Mouse (Mus musculus) brain, embryonic 14.5 days (tissue): ENCODE measurements at regions not wholly inside any gene's neighbourhood (a gene's known extent, or its start where the extent isn't known, plus 50 kb on each side); places are given as distances from the start of the nearest gene placed in this dataset.
A peak's percentile ranks its signal among the peaks of the same experiment; 100 is the strongest.

Experiments used
- DNase-seq: peaks from one replicate; pipeline ENCODE4 v3.0.0-alpha.2; 2011; ENCODE audit warnings: low read depth
- CTCF ChIP-seq: fragments of 200-500 bp; IDR thresholded peaks from 2 replicates; pipeline ENCODE4 v1.5.1; 2012; ENCODE audit warnings: inconsistent platforms, mild to moderate bottlenecking, moderate library complexity, borderline replicate concordance; ENCODE audit not compliant: insufficient read depth, insufficient read length; ENCODE audit errors: extremely low read depth
- POLR2A ChIP-seq: fragments of 200-500 bp; IDR thresholded peaks from 2 replicates; pipeline ENCODE4 v1.6.1; 2012; ENCODE audit warnings: mild to moderate bottlenecking, inconsistent platforms, borderline replicate concordance; ENCODE audit not compliant: poor library complexity, insufficient read depth, insufficient read length, severe bottlenecking; ENCODE audit errors: extremely low read depth

- no peak for DNase-seq
- TF ChIP-seq CTCF, result no peak
- TF ChIP-seq POLR2A, result no peak
Measured at GRCm38 (mm10) chr2:133429369-133430062, 122.4 kb upstream of the Bmp2 start.

DNA sequence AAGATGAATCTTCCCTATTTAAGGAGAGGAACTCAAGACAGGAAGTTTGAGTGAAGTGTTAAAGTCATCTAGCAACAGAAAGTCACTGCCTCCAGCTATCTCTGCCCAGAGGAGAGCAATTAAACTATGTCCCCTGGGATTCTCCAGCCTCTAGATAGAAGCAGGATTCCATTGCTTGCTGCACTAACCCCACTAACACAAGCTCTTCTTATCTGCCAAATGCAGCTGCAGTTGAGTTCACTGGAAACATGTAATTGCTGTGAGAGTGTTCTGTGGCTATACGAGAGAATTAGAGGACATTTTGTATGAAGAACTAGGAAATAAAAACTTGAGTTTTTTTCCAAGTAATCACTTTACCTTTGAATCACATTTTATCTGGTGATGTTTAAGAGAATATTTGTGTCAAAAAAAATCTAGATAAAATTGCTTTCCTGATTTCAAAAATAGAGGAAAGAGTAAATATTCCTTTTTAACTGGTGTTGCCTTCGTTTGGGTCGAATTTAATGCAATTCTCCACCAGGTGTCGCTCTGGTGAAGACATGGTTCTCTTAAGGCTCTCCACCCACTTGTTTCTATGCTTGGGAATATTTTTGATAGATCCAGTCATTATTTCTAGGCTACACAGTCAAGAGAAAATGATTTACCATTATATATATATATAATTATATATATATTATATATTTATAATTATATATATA is 121.1 kb upstream of the Bmp2 start:
- TF ChIP-seq CTCF, result peak; percentile 49; the same call in 1 of the 2 replicates
- TF ChIP-seq POLR2A, result no peak
- peak; percentile 31 for DNase-seq

DNA sequence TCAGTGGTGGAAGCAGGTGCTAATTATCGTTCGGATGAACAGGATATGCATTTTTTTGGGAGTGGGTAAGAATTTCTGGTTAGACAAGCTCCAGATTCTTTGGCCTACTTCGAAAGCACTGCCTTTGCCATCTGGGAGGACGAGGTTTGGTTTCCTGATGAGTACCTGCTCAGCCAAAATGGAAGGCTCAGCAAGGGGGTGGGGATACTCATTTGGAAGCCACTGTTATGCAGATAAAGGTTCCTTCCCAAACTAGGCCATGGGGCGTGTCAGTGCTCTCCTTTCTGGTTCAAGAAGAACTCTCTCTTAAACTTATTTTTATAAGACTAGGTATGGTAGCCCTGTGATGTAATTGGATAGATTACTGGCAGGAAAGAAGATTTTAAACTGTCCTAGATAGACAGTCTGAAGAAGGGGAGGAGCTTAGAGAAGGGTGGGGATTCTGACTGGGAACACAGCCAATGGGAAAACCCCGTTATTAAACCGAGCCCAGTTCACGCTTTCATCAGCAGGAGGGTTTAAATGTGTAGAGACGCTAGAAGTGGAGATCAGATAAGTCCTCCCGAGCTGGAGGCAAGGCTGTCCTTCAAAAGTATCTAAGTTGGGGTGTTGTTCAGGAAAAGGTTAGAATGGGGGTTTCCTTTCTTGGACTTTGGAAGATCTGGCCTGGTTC is 119.7 kb upstream of the Bmp2 start:
- TF ChIP-seq CTCF (no peak), POLR2A (no peak)
- no peak for DNase-seq

- peak; percentile 61 for DNase-seq
- TF ChIP-seq POLR2A (no peak), CTCF (no peak)
Measured at GRCm38 (mm10) chr2:133436913-133437843, 114.8 kb upstream of the Bmp2 start.

GRCm38 (mm10) chr2:133438018-133438417 is 113.9 kb upstream of the Bmp2 start:
- TF ChIP-seq CTCF (no peak), POLR2A (no peak)
- no peak for DNase-seq

DNA sequence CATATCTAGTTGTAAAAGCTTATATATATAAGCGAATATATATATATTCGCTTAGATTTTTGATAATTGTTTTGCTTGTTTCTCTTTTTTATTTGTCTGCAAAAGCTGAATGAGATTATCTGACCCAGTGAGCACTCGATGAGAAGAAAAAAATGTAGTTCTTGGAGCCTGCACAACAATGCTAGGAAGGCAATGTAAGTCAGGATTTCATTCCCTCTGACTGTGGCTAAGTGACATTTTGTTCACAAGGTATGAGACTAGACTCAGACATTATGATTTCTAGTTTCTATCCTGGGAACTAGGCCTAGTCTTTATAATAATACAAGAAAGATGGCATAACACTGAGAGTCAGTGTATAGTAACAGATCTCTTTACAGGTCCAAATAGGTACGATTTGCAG is 108.9 kb upstream of the Bmp2 start:
- TF ChIP-seq CTCF (no peak), POLR2A (no peak)
- DNase-seq, result no peak

DNA sequence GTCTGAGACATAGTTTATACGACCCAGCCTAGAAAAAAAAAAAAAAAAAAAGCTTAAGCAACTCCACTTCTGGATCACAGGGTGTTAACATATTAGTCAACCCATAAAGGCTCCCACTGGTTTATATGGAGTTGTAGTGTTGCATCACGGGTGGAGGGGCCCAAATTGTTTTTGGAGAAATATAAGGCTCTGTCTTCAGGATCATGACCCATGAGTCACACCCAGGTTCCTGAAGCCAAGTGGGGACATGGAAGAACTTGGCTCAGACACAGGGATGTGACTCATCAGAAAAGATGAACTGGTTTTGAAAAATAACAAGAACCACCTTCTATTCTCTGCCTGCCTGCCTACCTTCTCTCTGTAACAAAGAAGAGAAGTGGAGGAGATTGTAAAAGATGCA is 108.5 kb upstream of the Bmp2 start:
- DNase-seq, result no peak
- TF ChIP-seq CTCF (no peak), POLR2A (no peak)

DNA sequence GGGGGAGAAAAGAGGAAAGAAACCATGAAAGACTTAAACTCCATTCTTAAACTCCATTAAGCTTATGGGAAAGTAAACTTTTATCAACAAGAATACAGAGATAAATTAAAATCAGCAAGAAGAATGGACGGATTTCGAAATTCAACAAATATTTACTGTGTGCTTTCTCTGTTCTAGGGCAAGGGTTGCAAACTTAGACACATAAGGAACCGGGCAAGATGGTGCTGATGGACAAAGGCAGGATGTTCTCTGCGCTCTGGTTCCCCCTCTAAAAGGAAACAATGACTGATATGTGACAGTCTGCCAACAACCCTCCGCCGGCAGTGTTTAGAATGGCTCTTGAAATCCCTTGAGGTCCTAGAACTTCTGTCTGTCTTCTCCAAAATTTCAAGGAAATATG is 99.0 kb upstream of the Bmp2 start:
- TF ChIP-seq CTCF (no peak), POLR2A (no peak)
- no peak for DNase-seq

GRCm38 (mm10) chr2:133455484-133456170 is 96.3 kb upstream of the Bmp2 start:
- TF ChIP-seq CTCF (no peak), POLR2A (no peak)

DNA sequence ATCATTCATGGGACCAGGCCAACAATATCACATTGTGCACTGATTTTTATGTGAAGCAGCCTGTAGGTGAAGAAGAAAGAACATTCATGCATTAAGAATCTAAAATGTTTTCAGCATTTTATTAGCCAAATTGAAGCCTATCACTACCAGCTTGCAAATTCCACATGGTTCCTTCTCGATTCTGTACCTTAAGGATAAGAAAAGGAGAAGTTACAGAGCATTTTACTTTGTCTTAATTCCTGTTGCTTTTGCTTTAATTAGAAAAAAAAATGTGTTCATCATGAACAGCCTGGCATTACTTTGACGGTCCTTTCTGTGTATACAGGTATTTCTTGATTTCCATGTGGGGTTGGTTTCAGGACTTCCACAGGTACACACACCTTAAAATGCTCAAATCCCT is 95.2 kb upstream of the Bmp2 start:
- no peak for DNase-seq
- no peak for TF ChIP-seq POLR2A
- no peak for TF ChIP-seq CTCF

More at GRCm38 (mm10) chr2:133455484-133456170, 96.3 kb upstream of the Bmp2 start:
- DNase-seq, result no peak
